Mouse (Mus musculus): ENCODE measurements around the gene Add2.

- no peak for TF ChIP-seq CTCF (IDR thresholded peaks at IDR 0.05; ENCODE audit: low read depth, low read length)
- TF ChIP-seq POLR2A (IDR thresholded peaks at IDR 0.05; ENCODE audit: borderline replicate concordance, low read depth, low read length) = no peak
Observed at GRCm38 (mm10) chr6:86167851-86168250, 139.4 kb downstream of the Add2 start.
